Mouse (Mus musculus) liver, embryonic 14.5 days (tissue): ENCODE results near the gene Ephx4. TPM values are rescaled to one million over a fixed set of nuclear protein-coding genes. Genes with fewer than 3 reads are reported as not detected.

Experiments used
- ATAC-seq: fragments of 200-750 bp; cut with Nextera tagmentation; 2 replicates; pipeline ENCODE4 v1.8.0; 2017; ENCODE audit warnings: moderate number of reproducible peaks, mild to moderate bottlenecking, moderate library complexity; ENCODE audit not compliant: insufficient read depth
- DNase-seq, 3 experiments: peaks; one replicate each; pipeline ENCODE4 v3.0.0-alpha.2; 2012 to 2013; ENCODE audit warnings: low read depth in 3 of 3, low spot score in 3 of 3
- H3K27ac ChIP-seq: fragments of 300-500 bp; sonication (generic); 2 replicates; pipeline ENCODE4 v1.5.1; 2014; ENCODE audit warnings: moderate library complexity, mild to moderate bottlenecking, control low read depth, inconsistent platforms
- H3K27me3 ChIP-seq: fragments of 300-500 bp; sonication (generic); 2 replicates; pipeline ENCODE4 v1.6.1; 2014; ENCODE audit warnings: mild to moderate bottlenecking, low read length, moderate library complexity; ENCODE audit not compliant: control insufficient read depth, insufficient read depth
- H3K36me3 ChIP-seq: fragments of 300-500 bp; sonication (generic); replicated peaks from 2 replicates; pipeline ENCODE4 v1.6.1; 2014; ENCODE audit warnings: low read depth; ENCODE audit not compliant: control insufficient read depth, insufficient read depth
- H3K4me1 ChIP-seq, 2 experiments: fragments of 200-500 bp in 1 of 2; fragments of 300-500 bp in 1 of 2; sonication (generic) in 1 of 2; replicated peaks; 2 replicates each; pipeline ENCODE4 v1.6.1; 2012 to 2014; ENCODE audit warnings: antibody characterized with exemption in 1 of 2, inconsistent platforms in 1 of 2, low read length in 1 of 2; ENCODE audit not compliant: control insufficient read depth in 2 of 2, insufficient read depth in 2 of 2
- H3K4me2 ChIP-seq: fragments of 300-500 bp; sonication (generic); 2 replicates; pipeline ENCODE4 v1.6.1; 2014; ENCODE audit warnings: low read depth, mild to moderate bottlenecking, control low read depth, moderate library complexity
- H3K4me3 ChIP-seq, 2 experiments: fragments of 200-500 bp in 1 of 2; fragments of 300-500 bp in 1 of 2; sonication (generic) in 1 of 2; 2 replicates each; pipeline ENCODE4 v1.5.1; 2012 to 2014; ENCODE audit warnings: low read depth in 2 of 2, low read length in 2 of 2, mild to moderate bottlenecking in 2 of 2, control low read depth in 1 of 2, inconsistent platforms in 1 of 2, moderate library complexity in 1 of 2; ENCODE audit not compliant: insufficient read depth in 1 of 2
- H3K9ac ChIP-seq: fragments of 300-500 bp; sonication (generic); replicated peaks from 2 replicates; pipeline ENCODE4 v1.6.1; 2014; ENCODE audit warnings: mild to moderate bottlenecking, control low read depth, moderate library complexity
- H3K9me3 ChIP-seq: fragments of 300-500 bp; sonication (generic); 2 replicates; pipeline ENCODE4 v1.6.1; 2016; ENCODE audit warnings: low read length, mixed read lengths; ENCODE audit not compliant: control insufficient read depth
- CTCF ChIP-seq: IDR thresholded peaks from 2 replicates; pipeline ENCODE4 v1.5.1; 2016; ENCODE audit warnings: antibody characterized with exemption, low read depth, control low read depth
- EP300 ChIP-seq: IDR thresholded peaks from 2 replicates; pipeline ENCODE4 v1.6.1; 2016; ENCODE audit warnings: antibody characterized with exemption, low read depth
- WGBS: fragments of 180-500 bp; shearing (Covaris S2); extraction: QIAGEN DNeasy Blood & Tissue Kit; methylation state at CpG from one replicate; pipeline ENCODE4 v1.1.7; 2014; ENCODE audit not compliant: insufficient replicate concordance; 5-methylcytosine and 5-hydroxymethylcytosine counted together
- polyA plus RNA-seq, 2 experiments: library from polyadenylated mRNA; depleted of rRNA in 1 of 2; stranded (reverse) in 1 of 2; unstranded in 1 of 2; fragments of >200 nt; fragmentation: Nextera tagmentation in 1 of 2; extraction: Ambion mirVana in 1 of 2; gene quantifications; 2 replicates each; pipeline versions ENCODE4 v1.2.1 to v1.2.3; 2012 to 2014

The Ephx4 gene
- polyA plus RNA-seq, 2 experiments: 0.03 TPM; not detected in 1

GRCm38 (mm10) chr5:107421676-107422075 lies 19.1 kb downstream of the Ephx4 start:
- Histone ChIP-seq H3K27me3 (no peaks in the 10 kb centered on the region), H3K27ac (no peak overlapping the region), H3K4me1 (no peaks in the 10 kb centered on the region), H3K9me3 (no peaks in the 10 kb centered on the region), H3K9ac (no peak overlapping the region), H3K4me3 (no peak overlapping the region), H3K4me2 (no peak overlapping the region), H3K36me3 (no peaks in the 10 kb centered on the region)
- DNase-seq: no peak
- ATAC-seq: no peak
- no peak for TF ChIP-seq EP300
- no peak for TF ChIP-seq CTCF
- WGBS: 55% methylated on average over 1 of the region's 1 CpGs

GRCm38 (mm10) chr5:107431249-107431648 lies 28.7 kb downstream of the Ephx4 start, which contains the start of gene Lpcat2b:
Gene Lpcat2b, plus strand, starts transcription at chr5:107431549.
- no peaks in the 10 kb centered on the region for H3K9me3 ChIP-seq
- H3K9ac ChIP-seq: no peak within 1 kb of the TSS
- H3K27ac ChIP-seq: no peak within 1 kb of the TSS
- no peaks in the 10 kb centered on the region for H3K36me3 ChIP-seq
- no peak for DNase-seq
- ATAC-seq: no peak
- no peak for TF ChIP-seq EP300
- TF ChIP-seq CTCF: no peak
- no peak within 1 kb of the TSS for H3K4me3 ChIP-seq
- H3K4me1 ChIP-seq: peaks cover 0 to 4% of the 10 kb centered on the region in 2 experiments; a peak in 3 of 4 replicates
- H3K4me2 ChIP-seq: no peak within 1 kb of the TSS
- WGBS: 53% methylated on average over 3 of the region's 3 CpGs
- H3K27me3 ChIP-seq: no peaks in the 10 kb centered on the region; the same call in none of the 2 replicates

GRCm38 (mm10) chr5:107434001-107434400 lies 31.5 kb downstream of the Ephx4 start:
- DNase-seq: no peak
- Histone ChIP-seq H3K27me3 (no peaks in the 10 kb centered on the region; the same call in none of the 2 replicates), H3K9ac (no peak overlapping the region), H3K9me3 (no peaks in the 10 kb centered on the region), H3K4me2 (no peak overlapping the region), H3K4me3 (no peak overlapping the region), H3K36me3 (no peaks in the 10 kb centered on the region), H3K27ac (no peak overlapping the region), H3K4me1 (peaks cover 18 to 21% of the 10 kb centered on the region in 2 experiments)
- ATAC-seq: no peak
- no peak for TF ChIP-seq CTCF
- WGBS: 65% methylated on average over 5 of the region's 5 CpGs

GRCm38 (mm10) chr5:107436185-107436584 lies 33.6 kb downstream of the Ephx4 start:
- Histone ChIP-seq H3K4me1 (peaks cover 20 to 21% of the 10 kb centered on the region in 2 experiments), H3K9ac (no peak overlapping the region), H3K27ac (no peak overlapping the region; the same call in 1 of the 2 replicates), H3K4me2 (no peak overlapping the region), H3K36me3 (no peaks in the 10 kb centered on the region), H3K9me3 (no peaks in the 10 kb centered on the region), H3K27me3 (no peaks in the 10 kb centered on the region; the same call in none of the 2 replicates), H3K4me3 (no peak overlapping the region)
- 66% methylated on average over 6 of the region's 6 CpGs for WGBS
- no peak for TF ChIP-seq CTCF
- TF ChIP-seq EP300: no peak
- DNase-seq: no peak
- no peak for ATAC-seq

GRCm38 (mm10) chr5:107436587-107437209 lies 34.2 kb downstream of the Ephx4 start:
- peak; percentile 55; the same call in 1 of the 2 replicates for TF ChIP-seq EP300
- no peak for TF ChIP-seq CTCF
- H3K27me3 ChIP-seq: no peaks in the 10 kb centered on the region; the same call in none of the 2 replicates
- no peak overlapping the region for H3K4me3 ChIP-seq
- H3K27ac ChIP-seq: peak overlapping the region; percentile 71
- ATAC-seq (no peak), DNase-seq (peak; percentile 22 to 46 (median 39))
- H3K9ac ChIP-seq: no peak overlapping the region; the same call in 1 of the 2 replicates
- H3K36me3 ChIP-seq: no peaks in the 10 kb centered on the region
- no peaks in the 10 kb centered on the region for H3K9me3 ChIP-seq
- peak overlapping the region; percentile 92 for H3K4me2 ChIP-seq
- H3K4me1 ChIP-seq: peaks cover 20 to 21% of the 10 kb centered on the region in 2 experiments
- WGBS: 54% methylated on average over 6 of the region's 6 CpGs
